Mouse (Mus musculus) midbrain, embryonic 13.5 days (tissue): ENCODE measurements around the gene Itga8. TPM values are rescaled to one million over a fixed set of nuclear protein-coding genes. Genes with fewer than 3 reads are reported as not detected.
A peak's percentile ranks its signal among the peaks of the same experiment; 100 is the strongest.

Experiments
- ATAC-seq: fragments of 200-750 bp; cut with Nextera tagmentation; 2 replicates; pipeline ENCODE4 v1.8.0; 2017; ENCODE audit warnings: mild to moderate bottlenecking, moderate TSS enrichment, moderate library complexity
- H3K27ac ChIP-seq: fragments of 300-500 bp; sonication (generic); 2 replicates; pipeline ENCODE4 v1.5.1; 2015; ENCODE audit warnings: inconsistent platforms, mild to moderate bottlenecking, moderate library complexity
- H3K27me3 ChIP-seq: fragments of 300-500 bp; sonication (generic); 2 replicates; pipeline ENCODE4 v1.6.1; 2015; ENCODE audit warnings: mild to moderate bottlenecking, inconsistent platforms
- H3K36me3 ChIP-seq: fragments of 300-500 bp; sonication (generic); 2 replicates; pipeline ENCODE4 v1.6.1; 2015; ENCODE audit warnings: mild to moderate bottlenecking, inconsistent platforms
- H3K4me1 ChIP-seq: fragments of 300-500 bp; sonication (generic); replicated peaks from 2 replicates; pipeline ENCODE4 v1.6.1; 2015; ENCODE audit warnings: inconsistent platforms
- H3K4me2 ChIP-seq: fragments of 300-500 bp; sonication (generic); replicated peaks from 2 replicates; pipeline ENCODE4 v1.6.1; 2015; ENCODE audit warnings: moderate library complexity, mild to moderate bottlenecking, inconsistent platforms
- H3K4me3 ChIP-seq: fragments of 300-500 bp; sonication (generic); replicated peaks from 2 replicates; pipeline ENCODE4 v1.5.1; 2015; ENCODE audit warnings: mild to moderate bottlenecking, inconsistent platforms
- H3K9ac ChIP-seq: fragments of 300-500 bp; sonication (generic); replicated peaks from 2 replicates; pipeline ENCODE4 v1.6.1; 2015; ENCODE audit warnings: mild to moderate bottlenecking, inconsistent platforms
- H3K9me3 ChIP-seq: fragments of 300-500 bp; sonication (generic); 2 replicates; pipeline ENCODE4 v1.6.1; 2016; ENCODE audit warnings: mild to moderate bottlenecking, inconsistent platforms
- WGBS: fragments of 180-500 bp; shearing (Covaris S2); methylation state at CpG from one replicate; pipeline ENCODE4 v1.1.7; 2015; 5-methylcytosine and 5-hydroxymethylcytosine counted together
- polyA plus RNA-seq: library from polyadenylated mRNA; unstranded; fragments of >200 nt; fragmentation: Nextera tagmentation; extraction: Ambion mirVana; gene quantifications from 2 replicates; pipeline ENCODE4 v1.2.1, GENCODE M21; 2015

Gene Itga8
- polyA plus RNA-seq, 1 experiment from 2014 or later: 1.7 TPM

DNA sequence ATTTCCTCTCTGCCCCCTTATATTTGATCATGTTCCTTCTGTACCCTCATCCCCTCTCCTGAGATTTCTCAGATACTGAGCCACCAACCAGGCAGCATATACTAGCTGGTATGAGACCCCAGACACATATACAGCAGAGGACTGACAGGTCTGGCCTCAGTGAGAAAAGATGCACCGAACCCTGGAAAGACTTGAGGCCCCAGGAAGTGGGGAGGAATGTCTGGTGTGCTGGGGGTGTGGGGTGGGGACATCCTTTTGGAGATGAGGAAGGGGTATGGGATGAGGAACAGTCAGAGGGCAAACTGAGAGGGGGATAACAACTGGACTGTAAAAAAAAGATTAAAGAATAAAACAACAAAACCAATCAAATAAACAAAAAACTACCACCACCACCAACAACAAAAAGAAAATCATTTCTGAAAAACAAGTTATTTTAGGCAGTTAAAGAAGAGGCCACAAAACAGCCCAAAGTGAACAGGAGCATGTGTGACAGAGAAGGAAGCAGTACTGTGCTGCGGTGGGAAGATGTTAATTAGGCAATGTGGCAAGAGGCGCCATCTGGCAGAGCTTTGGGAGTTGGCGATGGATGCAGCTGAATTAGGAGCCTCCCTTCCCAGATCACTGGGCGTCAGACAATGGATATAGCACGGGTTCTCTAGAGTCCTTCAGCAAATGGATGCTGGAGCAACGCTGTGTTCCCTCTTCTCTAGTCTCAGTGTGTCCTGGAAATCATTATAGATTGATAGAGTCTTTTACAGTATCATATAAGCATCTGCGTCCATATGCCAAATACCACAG, 9.5 kb downstream of the Itga8 start:
- H3K36me3 ChIP-seq: no peaks in the 10 kb centered on the region
- no peak overlapping the region for H3K4me2 ChIP-seq
- H3K4me3 ChIP-seq: no peak overlapping the region
- ATAC-seq: peak; percentile 95
- H3K9me3 ChIP-seq: no peaks in the 10 kb centered on the region
- peak overlapping the region; percentile 7; the same call in 1 of the 2 replicates for H3K27ac ChIP-seq
- H3K4me1 ChIP-seq: no peaks in the 10 kb centered on the region
- H3K27me3 ChIP-seq: no peaks in the 10 kb centered on the region
- WGBS: 34% methylated on average over 8 of the region's 8 CpGs
- no peak overlapping the region for H3K9ac ChIP-seq

DNA sequence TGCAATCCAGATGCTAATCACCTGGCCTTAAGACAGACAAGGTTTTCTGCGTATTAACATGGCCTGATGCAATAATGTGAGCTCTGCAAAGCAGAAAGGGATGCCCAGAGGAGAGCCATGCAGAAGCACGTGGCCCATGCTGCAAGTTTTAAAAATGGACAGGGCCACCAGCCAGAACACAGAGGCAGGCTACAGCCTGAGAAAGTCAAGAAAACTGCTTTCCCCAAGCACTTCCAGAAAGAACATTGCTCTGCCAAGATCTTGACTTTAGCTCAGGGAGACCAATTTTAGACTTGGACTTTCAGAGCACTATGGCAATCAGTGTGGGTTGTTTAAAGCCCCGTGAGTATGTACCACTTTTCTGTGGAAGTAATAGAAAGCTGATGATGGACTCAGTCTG, 11.5 kb downstream of the Itga8 start:
- H3K36me3 ChIP-seq: no peaks in the 10 kb centered on the region
- no peaks in the 10 kb centered on the region for H3K27me3 ChIP-seq
- ATAC-seq: no peak
- no peak overlapping the region for H3K9ac ChIP-seq
- H3K4me3 ChIP-seq: no peak overlapping the region
- no peak overlapping the region for H3K27ac ChIP-seq
- WGBS: 90% methylated on average over 3 of the region's 3 CpGs
- no peak overlapping the region for H3K4me2 ChIP-seq
- H3K4me1 ChIP-seq: no peaks in the 10 kb centered on the region
- H3K9me3 ChIP-seq: no peaks in the 10 kb centered on the region

DNA sequence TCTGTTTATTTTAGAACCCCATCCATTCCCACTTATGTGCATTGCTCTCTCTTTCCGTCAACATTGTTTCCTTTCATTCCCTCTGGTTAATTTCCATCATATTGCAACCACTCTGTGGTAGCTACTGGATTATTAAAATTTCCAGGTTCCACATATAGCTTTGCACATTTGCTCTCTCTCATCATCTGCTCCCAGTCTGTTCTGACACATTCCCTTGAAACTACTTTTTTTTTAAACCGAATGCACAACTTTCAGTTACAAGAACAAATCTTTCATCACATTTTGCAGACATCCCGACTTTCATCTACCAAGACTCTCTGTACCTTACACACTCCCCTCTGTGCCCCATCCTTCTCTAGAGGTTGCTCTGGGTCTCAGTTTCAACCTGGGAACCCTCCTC, 13.9 kb downstream of the Itga8 start:
- H3K9me3 ChIP-seq: no peaks in the 10 kb centered on the region
- H3K36me3 ChIP-seq: no peaks in the 10 kb centered on the region
- H3K4me3 ChIP-seq: no peak overlapping the region
- no peak for ATAC-seq
- no peaks in the 10 kb centered on the region for H3K4me1 ChIP-seq
- H3K9ac ChIP-seq: no peak overlapping the region
- no peaks in the 10 kb centered on the region for H3K27me3 ChIP-seq
- no peak overlapping the region for H3K4me2 ChIP-seq
- WGBS: 93% methylated on average over 3 of the region's 3 CpGs
- H3K27ac ChIP-seq: no peak overlapping the region

- 81% methylated on average over 1 of the region's 1 CpGs for WGBS
Measured at GRCm38 (mm10) chr2:12280664-12281063, 21.1 kb downstream of the Itga8 start.

DNA sequence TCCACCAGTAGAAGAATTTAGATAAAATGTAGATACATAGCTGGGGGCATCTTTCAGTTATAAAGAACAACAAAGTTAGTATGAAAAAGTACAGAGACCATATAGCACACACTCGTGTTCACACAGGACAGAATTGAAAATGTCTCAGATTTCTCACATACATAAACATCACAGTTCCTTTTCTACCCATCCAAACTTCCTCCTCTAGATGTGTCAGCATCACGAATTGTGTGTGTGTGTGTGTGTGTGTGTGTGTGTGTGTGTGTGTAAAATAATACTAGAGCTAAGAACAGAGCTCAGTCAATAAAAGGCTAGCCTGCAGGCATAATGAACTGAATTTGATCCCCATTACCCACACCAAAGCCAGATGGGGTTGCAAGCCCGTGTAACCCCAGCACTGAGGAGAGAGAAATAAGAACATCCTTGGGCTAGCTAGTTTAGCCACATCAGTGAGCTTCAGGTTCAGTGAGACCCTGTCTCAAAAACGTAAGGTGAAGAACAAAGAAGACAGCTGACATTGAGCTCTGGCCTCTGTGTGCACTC, 22.6 kb downstream of the Itga8 start:
- Histone ChIP-seq H3K27ac (no peak overlapping the region), H3K9me3 (no peaks in the 10 kb centered on the region)
- WGBS: 60% methylated on average over 4 of the region's 4 CpGs

More at GRCm38 (mm10) chr2:12280664-12281063, 21.1 kb downstream of the Itga8 start:
- Histone ChIP-seq H3K27ac (no peak overlapping the region), H3K9me3 (no peaks in the 10 kb centered on the region), H3K4me3 (no peak overlapping the region), H3K27me3 (no peaks in the 10 kb centered on the region), H3K36me3 (no peaks in the 10 kb centered on the region), H3K9ac (no peak overlapping the region), H3K4me2 (no peak overlapping the region), H3K4me1 (no peaks in the 10 kb centered on the region)
- ATAC-seq: no peak

GRCm38 (mm10) chr2:12256635-12257317, 44.9 kb downstream of the Itga8 start:
- Histone ChIP-seq H3K4me2 (no peak overlapping the region), H3K27ac (no peak overlapping the region), H3K36me3 (no peaks in the 10 kb centered on the region), H3K4me1 (no peaks in the 10 kb centered on the region), H3K9me3 (no peaks in the 10 kb centered on the region), H3K9ac (no peak overlapping the region), H3K27me3 (no peaks in the 10 kb centered on the region), H3K4me3 (no peak overlapping the region)
- ATAC-seq: no peak
- WGBS: 77% methylated on average over 2 of the region's 2 CpGs

More for the DNA sequence above, 22.6 kb downstream of the Itga8 start:
- ATAC-seq: no peak
- no peaks in the 10 kb centered on the region for H3K36me3 ChIP-seq
- no peak overlapping the region for H3K4me2 ChIP-seq
- no peaks in the 10 kb centered on the region for H3K4me1 ChIP-seq
- H3K9ac ChIP-seq: no peak overlapping the region
- no peaks in the 10 kb centered on the region for H3K27me3 ChIP-seq
- H3K4me3 ChIP-seq: no peak overlapping the region

DNA sequence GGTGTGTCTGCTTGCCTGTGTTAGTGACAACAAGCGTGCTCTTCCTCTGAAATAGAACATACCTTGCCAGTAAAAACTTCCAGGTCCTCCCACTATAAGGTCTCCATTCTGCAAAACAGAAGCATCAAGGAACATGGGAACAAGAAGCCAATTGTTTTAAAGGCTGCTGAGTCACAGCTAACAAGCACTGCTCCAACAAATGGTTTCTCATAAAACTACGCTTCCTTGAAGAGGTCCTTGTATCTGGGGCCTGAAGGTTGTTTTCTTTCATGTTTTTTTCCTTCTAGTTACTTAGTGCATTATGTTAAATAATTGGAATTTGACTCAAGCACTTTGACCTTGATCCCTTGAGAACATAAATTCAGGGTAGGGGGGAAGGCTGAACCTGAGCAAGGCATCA, 45.8 kb downstream of the Itga8 start:
- no peak for ATAC-seq
- Histone ChIP-seq H3K27ac (no peak overlapping the region), H3K9me3 (no peaks in the 10 kb centered on the region), H3K27me3 (no peaks in the 10 kb centered on the region), H3K4me3 (no peak overlapping the region), H3K9ac (no peak overlapping the region), H3K4me2 (no peak overlapping the region), H3K36me3 (no peaks in the 10 kb centered on the region), H3K4me1 (no peaks in the 10 kb centered on the region)
- WGBS: 86% methylated on average over 2 of the region's 2 CpGs

GRCm38 (mm10) chr2:12235345-12235744, 66.4 kb downstream of the Itga8 start:
- WGBS: 90% methylated on average over 3 of the region's 3 CpGs
- ATAC-seq: no peak

DNA sequence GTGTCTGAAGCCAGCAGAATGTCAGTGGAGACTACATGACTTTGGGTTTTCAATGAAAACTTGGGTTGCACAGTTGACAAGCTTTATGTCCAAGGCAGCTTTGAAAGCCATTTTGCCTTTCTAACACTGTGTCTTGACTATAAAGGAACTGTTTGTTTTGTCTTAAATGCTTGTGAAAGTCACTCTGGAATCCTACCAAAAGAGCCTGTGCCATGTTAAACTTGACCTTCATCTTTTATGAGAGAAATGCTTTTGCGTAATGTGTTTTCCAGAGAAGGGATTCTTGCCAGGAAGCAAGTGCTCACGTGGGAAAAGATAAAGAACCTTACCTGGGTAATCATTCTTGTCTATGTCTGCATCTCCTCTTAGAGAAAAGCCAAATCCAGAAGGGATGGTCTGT, 72.0 kb downstream of the Itga8 start:
- no peak for ATAC-seq
- Histone ChIP-seq H3K4me2 (no peak overlapping the region), H3K36me3 (no peaks in the 10 kb centered on the region), H3K4me3 (no peak overlapping the region), H3K27me3 (no peaks in the 10 kb centered on the region), H3K27ac (no peak overlapping the region), H3K4me1 (no peaks in the 10 kb centered on the region), H3K9ac (no peak overlapping the region), H3K9me3 (no peaks in the 10 kb centered on the region)
- 90% methylated on average over 2 of the region's 2 CpGs for WGBS

More at GRCm38 (mm10) chr2:12235345-12235744, 66.4 kb downstream of the Itga8 start:
- H3K27ac ChIP-seq: no peak overlapping the region
- no peaks in the 10 kb centered on the region for H3K36me3 ChIP-seq
- H3K27me3 ChIP-seq: no peaks in the 10 kb centered on the region
- H3K4me2 ChIP-seq: no peak overlapping the region
- H3K9ac ChIP-seq: no peak overlapping the region
- no peaks in the 10 kb centered on the region for H3K4me1 ChIP-seq
- H3K4me3 ChIP-seq: no peak overlapping the region
- no peaks in the 10 kb centered on the region for H3K9me3 ChIP-seq

- Histone ChIP-seq H3K27me3 (no peaks in the 10 kb centered on the region), H3K4me3 (no peak overlapping the region), H3K9ac (no peak overlapping the region), H3K36me3 (no peaks in the 10 kb centered on the region), H3K4me1 (no peaks in the 10 kb centered on the region), H3K4me2 (no peak overlapping the region), H3K27ac (no peak overlapping the region), H3K9me3 (no peaks in the 10 kb centered on the region)
- 80% methylated on average over 3 of the region's 3 CpGs for WGBS
- ATAC-seq: no peak
Measured at GRCm38 (mm10) chr2:12228335-12228734, 73.4 kb downstream of the Itga8 start.

DNA sequence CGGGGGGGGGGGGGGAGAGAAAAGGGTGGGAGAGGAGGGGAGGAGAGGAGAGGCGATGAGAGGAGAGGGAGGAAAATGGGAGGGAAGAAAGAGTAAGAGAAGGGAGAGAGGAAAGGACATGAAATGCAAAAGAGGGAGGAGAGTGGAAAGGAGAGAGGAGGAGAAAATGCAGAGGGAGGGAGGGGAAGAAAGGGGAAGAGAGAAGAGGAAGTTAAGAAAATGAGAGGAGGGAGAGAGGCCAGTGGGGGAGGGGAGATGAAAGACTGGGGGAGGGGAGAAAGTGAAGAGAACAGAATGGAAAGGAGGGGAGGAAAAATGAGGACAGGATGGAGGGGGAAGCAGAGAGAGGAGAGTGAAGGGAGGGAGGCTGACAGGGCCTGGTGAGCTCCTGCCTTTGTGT, 74.5 kb downstream of the Itga8 start:
- ATAC-seq: no peak
- WGBS: 46% methylated on average over 2 of the region's 2 CpGs
- no peaks in the 10 kb centered on the region for H3K27me3 ChIP-seq

GRCm38 (mm10) chr2:12226367-12226766, 75.4 kb downstream of the Itga8 start:
- H3K4me3 ChIP-seq: no peak overlapping the region
- H3K27me3 ChIP-seq: no peaks in the 10 kb centered on the region
- H3K4me1 ChIP-seq: no peaks in the 10 kb centered on the region
- no peak overlapping the region for H3K9ac ChIP-seq
- no peaks in the 10 kb centered on the region for H3K36me3 ChIP-seq
- H3K27ac ChIP-seq: no peak overlapping the region
- no peak overlapping the region for H3K4me2 ChIP-seq
- no peaks in the 10 kb centered on the region for H3K9me3 ChIP-seq
- WGBS: 79% methylated on average over 1 of the region's 1 CpGs
- ATAC-seq: no peak

More for the DNA sequence above, 74.5 kb downstream of the Itga8 start:
- Histone ChIP-seq H3K4me3 (no peak overlapping the region), H3K4me2 (no peak overlapping the region), H3K36me3 (no peaks in the 10 kb centered on the region), H3K27ac (no peak overlapping the region), H3K4me1 (no peaks in the 10 kb centered on the region), H3K9ac (no peak overlapping the region), H3K9me3 (no peaks in the 10 kb centered on the region)
